Mouse (Mus musculus) common myeloid progenitor, adult 5-6 weeks (primary cell): ENCODE measurements around the gene Ift74. TPM values are rescaled to one million over a fixed set of nuclear protein-coding genes. Genes with fewer than 3 reads are reported as not detected.
A peak's percentile ranks its signal among the peaks of the same experiment; 100 is the strongest.
"Not testable (repeated sequence)": the region's sequence is repeated elsewhere in the genome, so short reads cannot be mapped to it uniquely, and the experiment has no call there.

Source experiments
- ATAC-seq: replicated peaks from 2 replicates; pipeline ENCODE4 v1.8.0; 2016; ENCODE audit warnings: low read depth, mild to moderate bottlenecking, moderate TSS enrichment, inconsistent platforms; ENCODE audit not compliant: poor library complexity, severe bottlenecking
- total RNA-seq: library from RNA; stranded (forward); fragments of 200-1000, 187-1606 nt; gene quantifications from 2 replicates; pipeline ENCODE4 v1.2.3, GENCODE M21; 2017

Ift74 gene
- 24.0 and 24.3 TPM in 2 replicates for total RNA-seq

GRCm38 (mm10) chr4:94613972-94614626 lies at the start of gene Ift74:
TSS of gene Ift74 (plus strand) at chr4:94614491.
- ATAC-seq = peak; percentile 100

- ATAC-seq = no peak
Measured at GRCm38 (mm10) chr4:94572677-94573076, 41.6 kb upstream of the Ift74 start.

GRCm38 (mm10) chr4:94591765-94592381 lies 22.4 kb upstream of the Ift74 start:
- no peak for ATAC-seq

GRCm38 (mm10) chr4:94592709-94593108 lies 21.6 kb upstream of the Ift74 start:
- ATAC-seq = no peak

GRCm38 (mm10) chr4:94601395-94601794 lies 12.9 kb upstream of the Ift74 start:
- no peak for ATAC-seq

- peak; percentile 33; the same call in 1 of the 2 replicates for ATAC-seq
Measured at GRCm38 (mm10) chr4:94602496-94603030, 11.7 kb upstream of the Ift74 start.

- peak; percentile 98 for ATAC-seq
Measured at GRCm38 (mm10) chr4:94603031-94603629, 11.2 kb upstream of the Ift74 start, which contains the start of gene Plaa. TSS of gene Plaa (minus strand) at chr4:94603244.

- ATAC-seq = no peak
Measured at GRCm38 (mm10) chr4:94604452-94605019, 9.8 kb upstream of the Ift74 start.

GRCm38 (mm10) chr4:94605591-94605990 lies 8.7 kb upstream of the Ift74 start:
- no peak for ATAC-seq

- no peak for ATAC-seq
Measured at GRCm38 (mm10) chr4:94610339-94610738, 4.0 kb upstream of the Ift74 start.

- peak; percentile 41 for ATAC-seq
Measured at GRCm38 (mm10) chr4:94614627-94615006, 326 bp downstream of the Ift74 start.

- ATAC-seq = no peak
Measured at GRCm38 (mm10) chr4:94620077-94620476, 5.8 kb downstream of the Ift74 start.

- ATAC-seq = no peak
Measured at GRCm38 (mm10) chr4:94643141-94643540, 28.9 kb downstream of the Ift74 start.

GRCm38 (mm10) chr4:94649920-94650319 lies 35.6 kb downstream of the Ift74 start, which contains the start of gene Lrrc19:
TSS of gene Lrrc19 (minus strand) at chr4:94650144.
- no peak for ATAC-seq

GRCm38 (mm10) chr4:94650426-94651175 lies 36.3 kb downstream of the Ift74 start:
- ATAC-seq = not testable (repeated sequence)

GRCm38 (mm10) chr4:94669718-94670117 lies 55.4 kb downstream of the Ift74 start:
- peak; percentile 98 for ATAC-seq

- ATAC-seq = no peak
Measured at GRCm38 (mm10) chr4:94680662-94681061, 66.4 kb downstream of the Ift74 start.

- no peak for ATAC-seq
Measured at GRCm38 (mm10) chr4:94681181-94681580, 66.9 kb downstream of the Ift74 start.

- peak; percentile 95 for ATAC-seq
Measured at GRCm38 (mm10) chr4:94682029-94682428, 67.7 kb downstream of the Ift74 start.

- ATAC-seq = no peak
Measured at GRCm38 (mm10) chr4:94683305-94683704, 69.0 kb downstream of the Ift74 start.
